In the genomic region with DNA sequence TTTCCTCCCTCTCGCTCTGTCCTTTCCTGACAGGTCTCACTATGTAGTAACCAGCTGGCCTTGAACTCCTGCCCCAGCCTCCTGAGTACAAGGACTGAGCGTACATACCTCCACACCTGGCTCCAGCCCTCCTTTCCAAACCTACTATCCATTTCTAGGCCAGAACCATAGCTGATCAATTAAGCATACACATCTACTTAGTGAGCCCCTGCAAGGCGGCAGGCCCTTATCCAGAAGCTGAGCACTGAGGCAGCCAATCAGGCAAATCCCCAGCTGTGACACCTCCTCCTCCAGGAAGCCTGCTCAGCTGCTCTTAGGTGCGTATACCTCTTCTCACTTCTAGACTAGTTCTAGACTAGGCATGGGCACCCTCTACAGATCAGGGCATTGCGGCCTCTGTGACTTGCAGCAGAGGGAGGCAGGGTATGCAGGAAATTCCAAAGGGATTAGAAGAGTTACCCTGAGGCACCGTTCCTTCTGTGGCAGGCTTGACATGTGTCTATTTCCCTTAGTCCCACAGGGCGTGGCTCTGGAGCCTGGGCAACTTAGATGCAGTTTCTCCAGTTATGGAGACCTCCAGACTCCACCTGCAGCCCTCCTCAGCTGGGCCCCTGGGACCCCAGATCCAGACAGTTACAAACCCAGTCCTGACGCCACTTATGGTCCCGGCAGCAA, we compare ENCODE assay signal across 15 mouse cellular contexts. TPM values are rescaled to one million over a fixed set of nuclear protein-coding genes. Genes with fewer than 3 reads are reported as not detected.
DNase-seq lines count a peak whose midpoint lies in the region; ATAC-seq lines count a peak whose summit lies in the region.
"Had no signal": no experiment of that assay in that cellular context is flagged by ENCODE, and none has a peak within 500 bp of the region (broad histone marks: within the 10 kb centered on the region; RNA-seq: fewer than 3 reads in every experiment).

No protein-coding gene starts in this region.

- H3K36me3 ChIP-seq in hindbrain, embryonic 13.5 days, result peaks cover 19% of the 10 kb centered on the region
- H3K36me3 ChIP-seq in hindbrain, embryonic 11.5 days (ENCODE audit: control insufficient read depth, insufficient read depth, low read length), result no peaks in the 10 kb centered on the region
- peaks cover 15% of the 10 kb centered on the region for H3K36me3 ChIP-seq in midbrain, embryonic 12.5 days
- H3K36me3 ChIP-seq in midbrain, embryonic 11.5 days (ENCODE audit: control insufficient read depth, insufficient read depth, low read length), result peaks cover 2% of the 10 kb centered on the region; the same call in 1 of the 2 replicates
- H3K36me3 ChIP-seq in stomach, embryonic 16.5 days (ENCODE audit: control insufficient read depth, insufficient read depth, low read length), result no peaks in the 10 kb centered on the region
- H3K36me3 ChIP-seq: liver, embryonic 13.5 days had no signal

- H3K4me3 ChIP-seq in hindbrain, embryonic 13.5 days, result no peak overlapping the region
- H3K4me3 ChIP-seq in hindbrain, embryonic 11.5 days (ENCODE audit: low read depth, low read length), result no peak overlapping the region
- no peak overlapping the region for H3K4me3 ChIP-seq in midbrain, embryonic 12.5 days
- H3K4me3 ChIP-seq in midbrain, embryonic 11.5 days (ENCODE audit: low read depth, low read length), result no peak overlapping the region
- H3K4me3 ChIP-seq in stomach, embryonic 16.5 days (replicated peaks; ENCODE audit: low read length), result no peak overlapping the region
- H3K4me3 ChIP-seq: liver, embryonic 13.5 days had no signal

- peaks cover 96% of the 10 kb centered on the region for H3K4me1 ChIP-seq in hindbrain, embryonic 13.5 days (replicated peaks)
- H3K4me1 ChIP-seq in hindbrain, embryonic 11.5 days (replicated peaks; ENCODE audit: control insufficient read depth, insufficient read depth, low read length), result peaks cover 25% of the 10 kb centered on the region
- peaks cover 97% of the 10 kb centered on the region for H3K4me1 ChIP-seq in midbrain, embryonic 12.5 days
- H3K4me1 ChIP-seq in midbrain, embryonic 11.5 days (ENCODE audit: control insufficient read depth, insufficient read depth, low read length), result peaks cover 68% of the 10 kb centered on the region
- H3K4me1 ChIP-seq in stomach, embryonic 16.5 days (ENCODE audit: control insufficient read depth, insufficient read depth, low read length), result peaks cover 91% of the 10 kb centered on the region

- H3K9ac ChIP-seq in hindbrain, embryonic 13.5 days, result no peak overlapping the region
- no peak overlapping the region for H3K9ac ChIP-seq in hindbrain, embryonic 11.5 days (ENCODE audit: low read depth, low read length)
- 0 out of 2 replicates have a peak overlapping the region, but pooled peaks have one; percentile 4 for H3K9ac ChIP-seq in midbrain, embryonic 12.5 days (replicated peaks)
- H3K9ac ChIP-seq in midbrain, embryonic 11.5 days (ENCODE audit: low read length), result no peak overlapping the region
- H3K9ac ChIP-seq in stomach, embryonic 16.5 days (ENCODE audit: low read length), result peak overlapping the region; percentile 12; the same call in 1 of the 2 replicates
- H3K9ac ChIP-seq: liver, embryonic 13.5 days had no signal

- DNase-seq in adrenal gland, postnatal 10 days, result peak; percentile 51
- no peak for DNase-seq in adrenal gland, adult 8-10 months
- no peak for DNase-seq in hindbrain, embryonic 11.5 days (ENCODE audit: low spot score)
- no peak for DNase-seq in midbrain, embryonic 11.5 days (ENCODE audit: low spot score, missing footprints)
- DNase-seq in thymus, postnatal 4 days, result no peak
- DNase-seq: liver, embryonic 13.5 days had no signal

- no peaks in the 10 kb centered on the region for H3K27me3 ChIP-seq in hindbrain, embryonic 13.5 days
- H3K27me3 ChIP-seq in hindbrain, embryonic 11.5 days (ENCODE audit: control insufficient read depth, insufficient read depth, low read length), result no peaks in the 10 kb centered on the region
- no peaks in the 10 kb centered on the region for H3K27me3 ChIP-seq in midbrain, embryonic 12.5 days
- no peaks in the 10 kb centered on the region for H3K27me3 ChIP-seq in midbrain, embryonic 11.5 days (ENCODE audit: control insufficient read depth, insufficient read depth, low read length)
- H3K27me3 ChIP-seq in stomach, embryonic 16.5 days (ENCODE audit: control insufficient read depth, insufficient read depth, low read length), result no peaks in the 10 kb centered on the region

- no peaks in the 10 kb centered on the region for H3K9me3 ChIP-seq in hindbrain, embryonic 13.5 days
- H3K9me3 ChIP-seq in hindbrain, embryonic 11.5 days (ENCODE audit: control insufficient read depth, low read length), result no peaks in the 10 kb centered on the region
- no peaks in the 10 kb centered on the region for H3K9me3 ChIP-seq in midbrain, embryonic 12.5 days
- no peaks in the 10 kb centered on the region for H3K9me3 ChIP-seq in midbrain, embryonic 11.5 days (ENCODE audit: control insufficient read depth, low read length)
- H3K9me3 ChIP-seq in stomach, embryonic 16.5 days (replicated peaks; ENCODE audit: control insufficient read depth, low read length), result no peaks in the 10 kb centered on the region
- H3K9me3 ChIP-seq: liver, embryonic 13.5 days had no signal

- ATAC-seq in hindbrain, embryonic 13.5 days (ENCODE audit: low FRiP score), result no peak
- no peak for ATAC-seq in hindbrain, embryonic 11.5 days (ENCODE audit: low FRiP score)
- ATAC-seq in midbrain, embryonic 12.5 days (ENCODE audit: low FRiP score, low read depth), result no peak
- ATAC-seq in midbrain, embryonic 11.5 days (ENCODE audit: low FRiP score), result no peak
- ATAC-seq in stomach, embryonic 16.5 days (ENCODE audit: insufficient read depth, low FRiP score), result no peak
- ATAC-seq: forebrain, embryonic 16.5 days had no signal

- peak overlapping the region; percentile 30; the same call in 1 of the 2 replicates for H3K27ac ChIP-seq in hindbrain, embryonic 13.5 days
- H3K27ac ChIP-seq in hindbrain, embryonic 11.5 days (ENCODE audit: low read depth, low read length), result no peak overlapping the region
- H3K27ac ChIP-seq in midbrain, embryonic 12.5 days (replicated peaks), result no peak overlapping the region
- no peak overlapping the region for H3K27ac ChIP-seq in midbrain, embryonic 11.5 days (ENCODE audit: low read depth, low read length)
- H3K27ac ChIP-seq in stomach, embryonic 16.5 days (ENCODE audit: low read length), result peak overlapping the region; percentile 58; the same call in 1 of the 2 replicates
- H3K27ac ChIP-seq: liver, embryonic 13.5 days had no signal

- no peak overlapping the region for H3K4me2 ChIP-seq in hindbrain, embryonic 13.5 days
- no peak overlapping the region for H3K4me2 ChIP-seq in hindbrain, embryonic 11.5 days (replicated peaks; ENCODE audit: low read depth, low read length)
- H3K4me2 ChIP-seq in midbrain, embryonic 12.5 days (replicated peaks), result no peak overlapping the region
- no peak overlapping the region for H3K4me2 ChIP-seq in midbrain, embryonic 11.5 days
- H3K4me2 ChIP-seq in stomach, embryonic 16.5 days (ENCODE audit: low read depth, low read length), result no peak overlapping the region
- H3K4me2 ChIP-seq: liver, embryonic 13.5 days had no signal

- 79% methylated on average over 9 of the region's 9 CpGs for WGBS in hindbrain, embryonic 13.5 days
- WGBS in hindbrain, embryonic 11.5 days, result 81% methylated on average over 9 of the region's 9 CpGs
- 71% methylated on average over 9 of the region's 9 CpGs for WGBS in midbrain, embryonic 12.5 days
- 70% methylated on average over 9 of the region's 9 CpGs for WGBS in midbrain, embryonic 11.5 days
- 64% methylated on average over 9 of the region's 9 CpGs for WGBS in stomach, embryonic 16.5 days

RNA-seq across cellular contexts. Expression of gene Soga1, which starts 6.6 kb away (rescaled TPM):
- total RNA-seq in adrenal gland, postnatal 10 days (2021), result 10 to 100 TPM; 30.3 to 35.9 TPM
- total RNA-seq in adrenal gland, adult 8-10 months (2022), result 10 to 100 TPM; 38.6 to 50.0 (median 46.5) TPM
- polyA plus RNA-seq in hindbrain, embryonic 13.5 days (2015; fragmentation: Nextera tagmentation; extraction: Ambion mirVana), result 6.2 and 6.4 TPM in 2 replicates
- 7.2 and 9.8 TPM in 2 replicates for polyA plus RNA-seq in hindbrain, embryonic 11.5 days (2014; fragmentation: Nextera tagmentation; extraction: Ambion mirVana)
- polyA plus RNA-seq in midbrain, embryonic 12.5 days (2016; fragmentation: Nextera tagmentation; extraction: Ambion mirVana), result 6.9 and 7.3 TPM in 2 replicates
- 5.2 and 6.0 TPM in 2 replicates for polyA plus RNA-seq in midbrain, embryonic 11.5 days (2014; fragmentation: Nextera tagmentation; extraction: Ambion mirVana)
- polyA plus RNA-seq in stomach, embryonic 16.5 days (2015; fragmentation: Nextera tagmentation; extraction: Ambion mirVana), result 2.1 and 2.6 TPM in 2 replicates

RNA-seq across cellular contexts. Expression of gene Tldc2, which starts 14.4 kb away (rescaled TPM):
- not detected for total RNA-seq in adrenal gland, postnatal 10 days (2021)
- not detected for total RNA-seq in adrenal gland, adult 8-10 months (2022)
- polyA plus RNA-seq in hindbrain, embryonic 13.5 days (2015; fragmentation: Nextera tagmentation; extraction: Ambion mirVana), result not detected in 2 replicates
- not detected in 2 replicates for polyA plus RNA-seq in hindbrain, embryonic 11.5 days (2014; fragmentation: Nextera tagmentation; extraction: Ambion mirVana)
- polyA plus RNA-seq in midbrain, embryonic 12.5 days (2016; fragmentation: Nextera tagmentation; extraction: Ambion mirVana), result not detected in 2 replicates
- not detected in 2 replicates for polyA plus RNA-seq in midbrain, embryonic 11.5 days (2014; fragmentation: Nextera tagmentation; extraction: Ambion mirVana)
- not detected in 2 replicates for polyA plus RNA-seq in stomach, embryonic 16.5 days (2015; fragmentation: Nextera tagmentation; extraction: Ambion mirVana)
- total RNA-seq: adrenal gland, adult 18-20 months; heart, adult 18-20 months; left cerebral cortex, adult 18-20 months; MEL; monocyte, adult 5-6 weeks had no signal
- polyA plus RNA-seq: forebrain, embryonic 16.5 days; liver, embryonic 13.5 days had no signal

Comparison
In these comparisons a context has a peak if more than half of its experiments do, and no peak if none do; other contexts are left out.
1. H3K27ac ChIP-seq: peak in hindbrain, embryonic 13.5 days (single experiment) and stomach, embryonic 16.5 days (single experiment); none in hindbrain, embryonic 11.5 days (single experiment), midbrain, embryonic 12.5 days (single experiment) and midbrain, embryonic 11.5 days (single experiment).
2. H3K9ac ChIP-seq: peak in midbrain, embryonic 12.5 days (single experiment) and stomach, embryonic 16.5 days (single experiment); none in hindbrain, embryonic 13.5 days (single experiment), hindbrain, embryonic 11.5 days (single experiment) and midbrain, embryonic 11.5 days (single experiment).